Mouse (Mus musculus) liver, adult 2 months (tissue): ENCODE results near the gene Ppp1r9a.

Experiments used
- CTCF ChIP-seq: fragments of 200-500 bp; IDR thresholded peaks from 2 replicates; pipeline ENCODE4 v1.5.1; 2011; ENCODE audit warnings: low read depth, low read length, control low read depth
- POLR2A ChIP-seq: fragments of 200-500 bp; IDR thresholded peaks from 2 replicates; pipeline ENCODE4 v1.6.1; 2011; ENCODE audit warnings: low read length, control low read depth; ENCODE audit not compliant: insufficient read depth; ENCODE audit errors: extremely low read depth

GRCm38 (mm10) chr6:5027213-5027612 is 124.5 kb downstream of the Ppp1r9a start:
- TF ChIP-seq CTCF, result no peak
- TF ChIP-seq POLR2A, result no peak
